Mouse (Mus musculus) C3H10T1/2 (cell line): ENCODE data around the gene Nfkbib. TPM values are rescaled to one million over a fixed set of nuclear protein-coding genes. Genes with fewer than 3 reads are reported as not detected.

Experiments used
- polyA plus RNA-seq, 2 experiments: library from polyadenylated mRNA; unstranded; fragments of >200 nt; fragmentation: generic; extraction: Trizol; gene quantifications; one replicate each; pipeline ENCODE4 v1.2.1; 2012; ENCODE audit warnings: missing spikeins in 2 of 2

The Nfkbib gene
- 10 to 100 TPM; 35.1 to 38.9 TPM for polyA plus RNA-seq

GRCm38 (mm10) chr7:28767462-28767965 lies at the start of gene Nfkbib:
Gene Nfkbib (minus strand): TSS chr7:28767512.

GRCm38 (mm10) chr7:28808221-28808941 lies 41.1 kb upstream of the Nfkbib start, which contains the start of gene Hnrnpl:
Gene Hnrnpl (plus strand): TSS chr7:28808541.

DNA sequence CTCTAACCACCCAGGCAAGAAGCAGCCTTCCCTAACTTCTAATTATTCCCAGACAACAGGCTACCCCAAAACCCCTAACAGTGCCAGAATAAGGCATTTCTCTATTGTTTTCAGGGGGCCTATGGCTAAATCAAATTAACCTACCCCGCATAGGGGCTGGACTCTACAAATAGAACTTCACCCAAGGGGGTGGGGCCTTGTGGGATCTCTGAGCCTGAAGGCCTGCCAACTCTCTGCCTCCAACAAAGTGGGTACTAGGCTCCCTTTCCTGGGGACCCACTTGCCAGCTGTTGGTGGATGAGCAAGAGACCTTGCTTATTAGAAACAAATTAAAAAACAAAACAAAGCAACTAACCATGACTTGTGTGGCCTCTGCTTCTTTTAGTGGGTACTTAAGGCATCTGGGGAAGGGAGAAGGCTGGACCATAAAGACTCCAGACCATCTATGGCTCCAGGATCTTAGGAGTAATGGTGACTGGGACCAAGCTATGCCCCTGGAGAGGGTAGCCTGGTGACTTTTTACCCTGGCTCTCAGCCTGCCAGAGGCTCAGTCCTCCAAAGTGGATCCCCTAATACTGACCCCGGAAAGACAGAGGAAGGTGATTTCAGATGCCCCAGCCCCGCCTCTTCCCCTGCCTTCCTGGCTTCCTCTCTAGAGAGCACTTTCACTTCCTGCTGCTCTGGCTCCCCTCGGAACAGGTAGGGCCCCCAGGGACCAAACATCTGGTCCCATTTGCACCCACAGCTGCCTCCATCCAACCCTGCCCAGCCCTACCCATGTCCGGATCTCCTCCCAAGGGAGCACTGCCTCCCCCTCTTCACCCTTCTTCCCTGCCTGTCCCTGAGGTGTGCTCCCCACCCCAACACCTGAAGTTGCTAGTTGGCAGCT lies 21.2 kb upstream of the Nfkbib start, which contains the start of gene Rinl:
TSS of gene Rinl (plus strand) at position 663 of the 889 bp plus-strand sequence.

DNA sequence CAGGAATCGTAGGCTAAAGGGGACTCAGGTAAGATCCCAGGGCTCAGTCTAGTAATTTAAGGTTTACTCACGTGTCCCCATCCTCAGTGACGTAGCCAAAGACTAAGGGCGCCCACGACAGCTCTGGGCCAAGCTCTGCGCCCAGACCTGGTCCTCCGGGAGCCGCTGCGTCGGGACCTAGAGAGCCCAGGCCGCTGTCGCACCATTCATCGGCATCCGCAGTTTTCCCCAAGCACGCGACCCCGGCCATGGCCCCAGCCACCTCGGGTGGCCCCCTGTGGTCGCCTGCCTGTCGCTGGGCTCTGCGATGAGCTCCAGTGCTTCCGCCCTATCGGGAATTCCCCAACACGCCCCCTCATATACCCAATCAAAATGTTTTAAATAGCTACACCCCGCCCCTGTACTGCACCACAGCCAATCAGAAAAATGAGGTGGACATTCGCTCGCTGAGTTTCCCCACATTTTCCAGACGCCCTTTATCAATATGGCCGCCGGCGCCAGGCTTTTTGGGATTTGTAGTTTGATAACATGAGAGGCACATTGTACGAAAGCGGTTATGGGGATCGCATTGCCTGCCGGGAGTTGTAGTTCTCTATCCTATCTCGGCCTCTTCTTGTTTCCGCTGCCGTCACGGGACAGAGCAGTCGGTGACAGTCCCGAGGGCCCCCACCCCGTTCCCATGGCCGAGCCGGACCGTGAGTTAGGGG lies 986 bp downstream of the Nfkbib start, which contains the start of gene Sirt2:
TSS of gene Sirt2 (plus strand) at position 563 of the 707 bp plus-strand sequence.

DNA sequence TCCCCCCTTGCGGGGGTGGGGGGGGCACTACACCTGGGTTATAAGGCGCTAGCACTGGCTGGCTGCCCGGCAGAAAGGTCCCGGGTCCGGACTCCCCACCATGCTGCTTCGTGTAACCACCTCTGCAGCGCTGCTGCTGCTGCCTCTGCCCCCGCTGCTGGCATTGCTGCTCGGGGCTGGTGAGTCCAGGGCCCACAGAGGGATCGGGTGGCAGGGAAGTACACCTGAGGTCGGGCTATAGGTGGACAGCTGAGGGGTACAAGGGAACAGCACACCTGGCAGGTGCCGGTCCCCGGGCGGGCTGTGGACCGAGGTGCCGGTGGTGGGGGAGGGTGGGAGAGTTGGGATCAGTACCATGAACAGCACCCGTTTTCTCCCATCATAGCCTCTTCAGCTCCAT lies 11.2 kb downstream of the Nfkbib start, which contains the start of gene Ccer2:
TSS of gene Ccer2 (plus strand) at position 96 of the 400 bp plus-strand sequence.

DNA sequence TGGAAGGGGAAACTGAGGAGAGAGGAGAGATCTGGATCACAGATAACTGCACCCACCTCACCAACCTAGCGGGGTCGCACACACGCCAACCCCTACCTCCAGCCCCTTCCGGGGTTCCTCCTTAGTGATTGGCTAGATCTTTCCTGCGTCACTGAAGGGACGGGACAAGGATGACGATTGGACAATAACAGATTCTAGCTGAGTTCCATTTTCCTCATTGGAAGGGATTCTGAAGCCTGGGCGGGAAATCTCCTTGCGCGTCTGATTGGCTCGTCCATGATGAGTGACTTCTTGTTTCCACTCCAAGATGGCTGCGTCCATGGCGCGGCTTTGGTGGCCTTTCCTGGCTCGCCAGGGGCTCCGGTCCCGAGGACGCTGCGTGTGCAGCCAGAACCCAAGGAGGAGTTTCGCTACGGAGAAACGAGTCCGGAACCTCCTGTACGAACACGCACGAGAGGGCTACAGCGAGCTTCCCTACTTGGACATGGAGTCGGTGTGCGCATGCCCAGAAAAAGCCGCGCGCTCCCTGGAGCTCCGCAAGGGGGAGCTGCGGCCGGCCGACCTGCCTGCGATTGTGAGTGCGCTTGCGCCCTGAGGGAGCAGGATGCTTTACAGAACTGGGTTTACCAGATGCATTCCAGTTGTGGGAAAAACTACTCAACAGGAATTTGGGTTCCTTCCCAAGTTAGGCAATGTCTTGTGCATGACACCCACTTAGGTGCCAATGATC lies 25.4 kb downstream of the Nfkbib start, which contains the start of the genes Mrps12 and Sars2:
TSS of gene Mrps12 (minus strand) at position 112 of the 730 bp plus-strand sequence.
TSS of gene Sars2 (plus strand) at position 284 of the 730 bp plus-strand sequence.

GRCm38 (mm10) chr7:28716590-28717281 lies 50.6 kb downstream of the Nfkbib start, which contains the start of gene Fbxo17:
Gene Fbxo17 (plus strand): TSS chr7:28716804.

Other genes with a start within 250 kb of the Nfkbib start
- gene Ifnl3, start 244.7 kb downstream of the Nfkbib start, polyA plus RNA-seq = not detected
- not detected for gene Sycn, start 226.6 kb downstream of the Nfkbib start, polyA plus RNA-seq
- not detected for gene Nccrp1, start 220.3 kb downstream of the Nfkbib start, polyA plus RNA-seq
- gene Samd4b, start 169.4 kb downstream of the Nfkbib start, polyA plus RNA-seq = 10 to 100 TPM; 14.8 to 48.1 TPM
- gene Pak4, start 169.3 kb downstream of the Nfkbib start, polyA plus RNA-seq = 10 to 100 TPM; 15.0 to 33.1 TPM
- not detected for gene Acp7, start 136.2 kb downstream of the Nfkbib start, polyA plus RNA-seq
- not detected for gene Fbxo27, start 74.7 kb downstream of the Nfkbib start, polyA plus RNA-seq
- 1 to 10 TPM in 1 of 2 experiments, under 1 TPM in 1; 0.95 to 6.2 TPM for gene Fbxo17, start 50.7 kb downstream of the Nfkbib start, polyA plus RNA-seq
- 100 to 1,000 TPM; 146 to 201 TPM for gene Mrps12, start 25.7 kb downstream of the Nfkbib start, polyA plus RNA-seq
- 10 to 100 TPM; 10.5 to 14.6 TPM for gene Sars2, start 25.5 kb downstream of the Nfkbib start, polyA plus RNA-seq
- gene Ccer2, start 11.3 kb downstream of the Nfkbib start, polyA plus RNA-seq = not detected
- gene Sirt2, start 777 bp downstream of the Nfkbib start, polyA plus RNA-seq = 100 to 1,000 TPM in 1 of 2 experiments, 10 to 100 TPM in 1; 54.4 to 105 TPM
- gene Rinl, start 21.5 kb upstream of the Nfkbib start, polyA plus RNA-seq = under 1 TPM; 0.05 to 0.70 TPM
- 100 to 1,000 TPM; 106 to 235 TPM for gene Hnrnpl, start 41.0 kb upstream of the Nfkbib start, polyA plus RNA-seq
- 100 to 1,000 TPM in 1 of 2 experiments, 10 to 100 TPM in 1; 75.3 to 378 TPM for gene Ech1, start 57.7 kb upstream of the Nfkbib start, polyA plus RNA-seq
- 1 to 10 TPM in 1 of 2 experiments, not detected in 1; 7.4 TPM for gene Lgals4, start 66.3 kb upstream of the Nfkbib start, polyA plus RNA-seq
- 1 to 10 TPM in 1 of 2 experiments, under 1 TPM in 1; 0.15 to 2.3 TPM for gene Lgals7, start 96.3 kb upstream of the Nfkbib start, polyA plus RNA-seq
- under 1 TPM; 0.54 to 0.87 TPM for gene Capn12, start 113.9 kb upstream of the Nfkbib start, polyA plus RNA-seq
- 100 to 1,000 TPM; 187 to 244 TPM for gene Actn4, start 194.8 kb upstream of the Nfkbib start, polyA plus RNA-seq
- gene Eif3k, start 214.4 kb upstream of the Nfkbib start, polyA plus RNA-seq = 100 to 1,000 TPM; 425 to 605 TPM
- under 1 TPM; 0.34 to 0.71 TPM for gene Map4k1, start 214.5 kb upstream of the Nfkbib start, polyA plus RNA-seq